Mouse (Mus musculus): ENCODE results near the gene Ncam2.

GRCm38 (mm10) chr16:81675546-81675945 is 475.0 kb downstream of the Ncam2 start:
- TF ChIP-seq CTCF (IDR thresholded peaks at IDR 0.05) (no peak), POLR2A (IDR thresholded peaks at IDR 0.05; ENCODE audit: insufficient read depth, low read depth, low read length) (no peak), EP300 (IDR thresholded peaks at IDR 0.05; ENCODE audit: insufficient read depth, low read depth, low read length) (no peak)
